Mouse (Mus musculus): ENCODE measurements at regions not wholly inside any gene's neighbourhood (a gene's known extent, or its start where the extent isn't known, plus 50 kb on each side); places are given as distances from the start of the nearest gene placed in this dataset.

GRCm38 (mm10) chr6:121526121-121526520, 52.6 kb upstream of the Iqsec3 start:
- TF ChIP-seq MAFK (IDR thresholded peaks at IDR 0.05; ENCODE audit: insufficient read depth, low read depth, low read length) (no peak), ZC3H11A (IDR thresholded peaks at IDR 0.05; ENCODE audit: borderline replicate concordance, low read depth, low read length) (no peak)
